Mouse (Mus musculus): ENCODE results near the gene Adcy7. TPM values are rescaled to one million over a fixed set of nuclear protein-coding genes. Genes with fewer than 3 reads are reported as not detected.

The Adcy7 gene
- polyA plus RNA-seq, 1 experiment from 2014 or later, result 2.3 TPM

- no peak for ATAC-seq
- Histone ChIP-seq H3K36me3 (ENCODE audit: control insufficient read depth, insufficient read depth) (peaks cover 71% of the 10 kb centered on the region), H3K4me3 (ENCODE audit: low read depth, low read length) (no peak overlapping the region), H3K4me2 (replicated peaks; ENCODE audit: low read depth) (no peak overlapping the region), H3K27me3 (replicated peaks; ENCODE audit: control insufficient read depth, insufficient read depth, low read length) (no peaks in the 10 kb centered on the region), H3K4me1 (replicated peaks; ENCODE audit: control insufficient read depth, insufficient read depth, low read length) (no peaks in the 10 kb centered on the region), H3K9me3 (ENCODE audit: control insufficient read depth) (no peaks in the 10 kb centered on the region), H3K9ac (ENCODE audit: low read depth, low read length) (no peak overlapping the region), H3K27ac (ENCODE audit: low read depth, low read length) (no peak overlapping the region)
- peak; percentile 38 for TF ChIP-seq CTCF (IDR thresholded peaks at IDR 0.05; ENCODE audit: low read depth)
- WGBS, result 66% methylated on average over 2 of the region's 2 CpGs
These were observed 76.8 kb downstream of the Adcy7 start for GRCm38 (mm10) chr8:88349046-88349445.

- no peak overlapping the region for H3K9ac ChIP-seq (ENCODE audit: low read depth, low read length)
- no peaks in the 10 kb centered on the region for H3K9me3 ChIP-seq (ENCODE audit: control insufficient read depth)
- peaks cover 66% of the 10 kb centered on the region for H3K36me3 ChIP-seq (ENCODE audit: control insufficient read depth, insufficient read depth)
- 0 out of 2 replicates have a peak, but pooled peaks cover 2% of the 10 kb centered on the region for H3K4me1 ChIP-seq (replicated peaks; ENCODE audit: control insufficient read depth, insufficient read depth, low read length)
- TF ChIP-seq CTCF (IDR thresholded peaks at IDR 0.05; ENCODE audit: low read depth), result no peak
- H3K4me2 ChIP-seq (replicated peaks; ENCODE audit: low read depth), result no peak overlapping the region
- no peaks in the 10 kb centered on the region for H3K27me3 ChIP-seq (replicated peaks; ENCODE audit: control insufficient read depth, insufficient read depth, low read length)
- H3K4me3 ChIP-seq (ENCODE audit: low read depth, low read length), result no peak overlapping the region
- WGBS, result 81% methylated on average over 5 of the region's 5 CpGs
- H3K27ac ChIP-seq (ENCODE audit: low read depth, low read length), result no peak overlapping the region
- no peak for ATAC-seq
These were observed 85.2 kb downstream of the Adcy7 start for GRCm38 (mm10) chr8:88357226-88357933.

GRCm38 (mm10) chr8:88357946-88358345, 85.7 kb downstream of the Adcy7 start:
- no peak overlapping the region for H3K4me2 ChIP-seq (replicated peaks; ENCODE audit: low read depth)
- H3K9ac ChIP-seq (ENCODE audit: low read depth, low read length), result no peak overlapping the region
- peak; percentile 48 for TF ChIP-seq CTCF (IDR thresholded peaks at IDR 0.05; ENCODE audit: low read depth)
- 0 out of 2 replicates have a peak, but pooled peaks cover 2% of the 10 kb centered on the region for H3K4me1 ChIP-seq (replicated peaks; ENCODE audit: control insufficient read depth, insufficient read depth, low read length)
- no peak overlapping the region for H3K27ac ChIP-seq (ENCODE audit: low read depth, low read length)
- no peaks in the 10 kb centered on the region for H3K9me3 ChIP-seq (ENCODE audit: control insufficient read depth)
- H3K4me3 ChIP-seq (ENCODE audit: low read depth, low read length), result no peak overlapping the region
- H3K36me3 ChIP-seq (ENCODE audit: control insufficient read depth, insufficient read depth), result peaks cover 61% of the 10 kb centered on the region
- 77% methylated on average over 5 of the region's 5 CpGs for WGBS
- H3K27me3 ChIP-seq (replicated peaks; ENCODE audit: control insufficient read depth, insufficient read depth, low read length), result no peaks in the 10 kb centered on the region
- ATAC-seq, result no peak

- no peak overlapping the region for H3K4me3 ChIP-seq (ENCODE audit: low read depth, low read length)
- no peak overlapping the region for H3K9ac ChIP-seq (ENCODE audit: low read depth, low read length)
- 73% methylated on average over 2 of the region's 2 CpGs for WGBS
- ATAC-seq, result no peak
- peaks cover 42% of the 10 kb centered on the region for H3K36me3 ChIP-seq (ENCODE audit: control insufficient read depth, insufficient read depth)
- no peak overlapping the region for H3K27ac ChIP-seq (ENCODE audit: low read depth, low read length)
- H3K4me2 ChIP-seq (replicated peaks; ENCODE audit: low read depth), result peak overlapping the region; percentile 81; the same call in 1 of the 2 replicates
- H3K27me3 ChIP-seq (replicated peaks; ENCODE audit: control insufficient read depth, insufficient read depth, low read length), result no peaks in the 10 kb centered on the region
- TF ChIP-seq CTCF (IDR thresholded peaks at IDR 0.05; ENCODE audit: low read depth), result peak; percentile 45
- H3K4me1 ChIP-seq (replicated peaks; ENCODE audit: control insufficient read depth, insufficient read depth, low read length), result 0 out of 2 replicates have a peak, but pooled peaks cover 2% of the 10 kb centered on the region
- H3K9me3 ChIP-seq (ENCODE audit: control insufficient read depth), result no peaks in the 10 kb centered on the region
These were observed 87.8 kb downstream of the Adcy7 start for GRCm38 (mm10) chr8:88359959-88360358.

- Histone ChIP-seq H3K4me3 (ENCODE audit: low read depth, low read length) (peak overlapping the region; percentile 94), H3K4me1 (replicated peaks; ENCODE audit: control insufficient read depth, insufficient read depth, low read length) (0 out of 2 replicates have a peak, but pooled peaks cover 2% of the 10 kb centered on the region), H3K27me3 (replicated peaks; ENCODE audit: control insufficient read depth, insufficient read depth, low read length) (no peaks in the 10 kb centered on the region), H3K36me3 (ENCODE audit: control insufficient read depth, insufficient read depth) (peaks cover 30% of the 10 kb centered on the region), H3K9ac (ENCODE audit: low read depth, low read length) (peak overlapping the region; percentile 96), H3K27ac (ENCODE audit: low read depth, low read length) (peak overlapping the region; percentile 86), H3K9me3 (ENCODE audit: control insufficient read depth) (no peaks in the 10 kb centered on the region), H3K4me2 (replicated peaks; ENCODE audit: low read depth) (peak overlapping the region; percentile 81)
- TF ChIP-seq CTCF (IDR thresholded peaks at IDR 0.05; ENCODE audit: low read depth), result no peak
- ATAC-seq, result no peak
- whole genome bisulfite sequencing, result under 1% methylated on average over 31 of the region's 31 CpGs
These were observed 89.0 kb downstream of the Adcy7 start for GRCm38 (mm10) chr8:88361044-88361707.

- Histone ChIP-seq H3K9ac (ENCODE audit: low read depth, low read length) (peak within 1 kb of the TSS; percentile 96), H3K4me1 (replicated peaks; ENCODE audit: control insufficient read depth, insufficient read depth, low read length) (0 out of 2 replicates have a peak, but pooled peaks cover 2% of the 10 kb centered on the region), H3K27ac (ENCODE audit: low read depth, low read length) (peak within 1 kb of the TSS; percentile 86), H3K27me3 (replicated peaks; ENCODE audit: control insufficient read depth, insufficient read depth, low read length) (no peaks in the 10 kb centered on the region), H3K36me3 (ENCODE audit: control insufficient read depth, insufficient read depth) (peaks cover 23% of the 10 kb centered on the region), H3K4me3 (ENCODE audit: low read depth, low read length) (peak within 1 kb of the TSS; percentile 94), H3K4me2 (replicated peaks; ENCODE audit: low read depth) (peak within 1 kb of the TSS; percentile 81), H3K9me3 (ENCODE audit: control insufficient read depth) (no peaks in the 10 kb centered on the region)
- WGBS, result 0% methylated on average over 73 of the region's 91 CpGs
- peak; percentile 88 for ATAC-seq
- TF ChIP-seq CTCF (IDR thresholded peaks at IDR 0.05; ENCODE audit: low read depth), result peak; percentile 84
These were observed 89.7 kb downstream of the Adcy7 start, which contains the start of gene Brd7 for GRCm38 (mm10) chr8:88361708-88362428. Gene Brd7, minus strand, starts transcription at chr8:88362194.

Measured in intestine, postnatal 0 days (tissue).